Mouse (Mus musculus) adrenal gland, postnatal 4 days (tissue): ENCODE data around the gene Gstp1. TPM values are rescaled to one million over a fixed set of nuclear protein-coding genes. Genes with fewer than 3 reads are reported as not detected.
A peak's percentile ranks its signal among the peaks of the same experiment; 100 is the strongest.
"Not testable (repeated sequence)": the region's sequence is repeated elsewhere in the genome, so short reads cannot be mapped to it uniquely, and the experiment has no call there.

Experiments used
- DNase-seq, 2 experiments: peaks; one replicate each; pipeline ENCODE4 v3.0.0; 2021 to 2022; ENCODE audit warnings: low spot score in 2 of 2, mixed read lengths in 2 of 2
- long read RNA-seq, 2 experiments: library from polyadenylated mRNA; stranded (forward); transcript quantifications; one replicate each; pipeline ENCODE4 v2.0.0; 2021
- total RNA-seq, 2 experiments: library from RNA; stranded (reverse); gene quantifications; 2 replicates each; pipeline ENCODE4 v1.2.3; 2021

Gene Gstp1
- 100 to 1,000 TPM; 258 to 283 TPM for total RNA-seq
- long read RNA-seq, experiment 1, transcript Gstp1-201 (7 exons, 821 nt) = major isoform, 188 of 198 reads
- long read RNA-seq, experiment 1, partial matches to known transcripts = 6 of 198 reads
- long read RNA-seq, experiment 1, other reads (novel, unspliced or antisense) = 3 of 198 reads
- long read RNA-seq, experiment 2, transcript Gstp1-201 (7 exons, 821 nt) = major isoform, 166 of 173 reads
- long read RNA-seq, experiment 2, partial matches to known transcripts = 4 of 173 reads
- long read RNA-seq, experiment 2, other reads (novel, unspliced or antisense) = 1 of 173 reads

DNA sequence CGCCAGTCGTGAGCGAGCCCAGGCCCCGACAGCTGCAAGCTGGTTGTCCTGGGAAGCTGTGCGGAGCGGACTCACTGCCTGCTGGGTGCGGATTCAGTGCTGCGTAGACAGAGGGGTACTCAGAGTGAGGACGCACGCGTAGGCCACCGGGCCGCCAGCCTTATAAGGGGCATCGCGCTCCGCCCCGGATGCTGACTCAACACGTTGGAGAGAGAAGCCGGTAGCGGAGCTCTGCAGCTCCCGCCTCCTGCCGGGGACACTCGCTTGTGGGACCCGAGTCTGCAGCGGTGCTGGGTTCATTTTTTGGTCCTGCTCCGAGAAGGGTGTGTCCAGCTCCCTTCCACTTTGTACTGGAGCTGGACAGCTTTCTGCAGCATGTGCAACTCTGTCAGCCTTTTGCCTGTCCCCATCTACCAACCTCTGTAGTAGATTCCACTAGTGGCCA, at the start of gene Gstp1:
Gstp1 (minus strand) TSS at position 198 of the 445 bp plus-strand sequence.
- DNase-seq = peak; percentile 63 to 76

GRCm38 (mm10) chr19:4087090-4087489, 49.3 kb upstream of the Gstp1 start:
- no peak for DNase-seq

DNA sequence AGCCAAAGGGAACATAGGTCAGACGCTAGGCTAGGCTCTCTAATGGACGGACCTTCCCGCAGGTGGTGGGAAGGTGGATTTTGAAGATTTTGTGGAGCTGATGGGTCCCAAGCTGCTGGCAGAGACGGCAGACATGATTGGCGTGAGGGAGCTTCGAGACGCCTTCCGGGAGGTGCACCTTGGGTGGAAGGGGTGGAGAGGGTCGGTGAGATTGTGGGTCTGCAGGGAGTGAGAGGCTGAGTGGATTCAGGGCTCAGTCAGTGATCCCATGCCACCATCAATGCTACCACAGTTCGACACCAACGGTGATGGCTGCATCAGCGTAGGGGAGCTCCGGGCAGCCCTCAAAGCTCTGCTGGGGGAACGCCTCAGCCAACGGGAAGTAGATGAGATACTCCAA, 48.4 kb upstream of the Gstp1 start:
- DNase-seq = no peak

GRCm38 (mm10) chr19:4084984-4085383, 47.2 kb upstream of the Gstp1 start:
- no peak for DNase-seq

- no peak for DNase-seq
These were observed 46.0 kb upstream of the Gstp1 start for GRCm38 (mm10) chr19:4083826-4084225.

DNA sequence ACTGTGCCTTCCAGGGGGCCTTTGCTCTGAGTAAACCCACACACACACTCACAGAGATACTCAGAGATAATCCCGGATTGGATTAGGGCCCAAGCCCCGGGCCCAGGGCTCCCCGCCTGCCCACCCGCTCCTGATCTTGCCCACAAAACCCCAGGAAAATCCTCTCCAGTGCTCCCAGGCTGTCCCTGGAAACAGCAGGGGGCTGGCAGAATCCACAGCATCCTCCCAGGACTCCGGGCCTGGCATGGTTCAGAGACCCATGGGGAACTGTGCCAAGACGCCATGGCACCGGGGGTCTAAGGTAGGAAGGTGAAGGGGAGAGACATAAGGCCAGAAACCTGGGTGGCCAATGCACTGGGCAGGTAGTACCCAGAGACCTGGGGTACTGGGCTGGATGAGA, 45.5 kb upstream of the Gstp1 start:
- no peak for DNase-seq

DNA sequence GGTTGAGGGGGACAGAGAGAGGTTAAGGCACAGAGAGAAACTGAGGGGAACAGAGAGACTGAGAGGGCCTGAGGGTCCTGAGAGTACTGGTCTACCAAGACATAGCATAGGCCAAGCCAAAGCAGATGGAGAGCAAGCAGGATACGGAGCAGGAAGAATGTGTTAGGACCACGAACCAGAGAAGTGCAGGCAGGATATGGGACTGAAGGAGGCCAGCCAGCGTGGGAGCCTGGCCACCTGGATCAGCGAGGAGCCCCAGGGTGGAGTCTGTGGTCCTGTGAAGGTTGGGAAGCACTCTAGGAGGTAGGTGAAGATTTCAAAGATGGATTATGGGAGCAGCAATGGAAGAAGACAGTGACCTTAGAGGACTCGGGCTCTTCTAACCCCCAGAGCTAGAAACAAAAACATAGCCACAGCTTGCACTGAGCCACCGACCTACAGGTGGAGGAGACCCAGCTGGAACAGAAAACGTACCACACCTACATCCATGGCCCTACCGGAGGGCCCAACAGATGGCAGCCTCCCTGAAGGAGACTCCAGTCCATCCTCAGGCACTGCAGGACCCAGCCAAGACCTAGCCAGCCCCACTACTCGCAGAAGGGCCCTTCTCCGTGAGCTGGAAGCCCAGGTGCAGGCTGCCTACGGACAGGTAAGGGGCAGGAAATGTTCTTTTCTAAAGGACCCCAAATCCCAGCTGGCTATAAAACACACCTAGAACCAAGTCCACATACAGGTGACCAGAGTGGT, 44.6 kb upstream of the Gstp1 start:
- DNase-seq = no peak

- DNase-seq = no peak
These were observed 43.6 kb upstream of the Gstp1 start, which contains the start of gene Cabp2 for GRCm38 (mm10) chr19:4081394-4081793. TSS of gene Cabp2 (plus strand) at chr19:4081578.

GRCm38 (mm10) chr19:4080511-4081009, 42.8 kb upstream of the Gstp1 start:
- DNase-seq = no peak

DNA sequence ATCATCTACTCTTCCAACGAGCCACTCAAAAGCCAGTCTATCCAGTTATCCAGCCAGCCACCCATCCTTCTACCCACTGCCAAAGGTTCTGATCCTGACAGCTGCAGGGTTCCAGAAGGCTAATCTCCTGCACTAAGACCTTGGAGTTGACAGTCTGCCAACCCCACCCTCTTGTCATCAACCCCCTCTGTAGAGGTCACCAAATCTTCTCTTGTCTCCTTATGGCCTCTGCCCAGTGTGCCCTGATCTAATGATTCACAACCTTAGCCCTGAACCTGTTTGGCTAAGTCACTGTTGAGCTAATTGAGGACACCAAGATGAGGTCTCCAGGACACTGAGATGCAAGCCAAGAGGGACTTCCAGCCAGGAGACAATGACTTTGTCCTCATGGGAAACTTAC, 41.8 kb upstream of the Gstp1 start:
- no peak for DNase-seq

DNA sequence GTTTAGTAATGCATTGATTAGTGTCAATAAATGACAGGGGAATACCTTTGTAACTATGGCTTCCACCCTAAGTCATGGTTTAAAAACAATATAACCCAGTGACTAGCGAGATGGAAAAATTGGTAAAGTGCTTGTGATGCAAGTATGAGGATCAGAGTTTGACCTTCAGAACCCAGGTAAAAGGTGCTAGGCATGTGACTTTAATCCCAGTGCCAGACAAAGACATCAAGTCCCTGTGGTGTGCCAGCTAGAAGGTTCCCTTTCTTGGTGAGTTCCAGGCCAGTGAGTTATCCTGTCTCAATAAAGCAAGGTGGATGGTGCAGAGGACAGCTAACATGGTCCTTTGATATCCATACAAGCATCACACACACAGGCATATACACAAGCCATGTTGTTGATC, 37.7 kb upstream of the Gstp1 start:
- DNase-seq = no peak

DNA sequence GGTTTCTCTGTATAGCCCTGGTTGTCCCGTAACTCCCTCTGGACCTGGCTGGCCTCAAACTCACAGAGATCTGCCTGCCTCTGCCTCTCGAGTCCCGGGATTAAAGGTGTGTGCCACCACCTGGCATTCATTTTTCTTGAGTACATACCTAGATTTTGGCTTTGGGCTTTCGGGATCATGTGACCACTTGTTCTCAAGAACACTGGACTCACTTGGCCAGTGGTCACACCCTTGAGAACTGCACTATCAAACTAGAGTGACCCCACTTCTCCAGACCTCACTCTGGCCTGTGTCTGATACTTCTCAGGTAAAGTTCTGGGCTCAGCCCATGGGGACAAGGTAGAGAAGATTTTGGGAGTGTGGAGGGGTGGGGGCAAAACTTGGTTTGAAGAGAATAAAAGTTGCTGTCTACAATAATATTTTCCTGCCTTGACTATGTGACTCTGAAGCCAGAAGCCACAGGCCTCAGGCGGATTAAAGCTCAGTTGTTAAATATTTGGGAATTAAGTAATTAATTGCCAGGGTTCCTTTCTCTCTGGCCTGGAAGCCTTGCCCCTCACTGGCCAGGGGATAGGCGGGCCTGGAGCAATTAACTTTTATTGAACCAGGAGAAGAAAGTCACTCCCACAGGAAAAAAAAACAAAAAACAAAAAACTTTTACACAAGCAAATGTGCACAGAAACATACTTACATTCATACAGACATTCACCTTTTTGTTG, 35.1 kb upstream of the Gstp1 start:
- no peak for DNase-seq

GRCm38 (mm10) chr19:4071406-4071805, 33.6 kb upstream of the Gstp1 start:
- DNase-seq = no peak

- no peak for DNase-seq
These were observed 33.0 kb upstream of the Gstp1 start for GRCm38 (mm10) chr19:4070756-4071155.

DNA sequence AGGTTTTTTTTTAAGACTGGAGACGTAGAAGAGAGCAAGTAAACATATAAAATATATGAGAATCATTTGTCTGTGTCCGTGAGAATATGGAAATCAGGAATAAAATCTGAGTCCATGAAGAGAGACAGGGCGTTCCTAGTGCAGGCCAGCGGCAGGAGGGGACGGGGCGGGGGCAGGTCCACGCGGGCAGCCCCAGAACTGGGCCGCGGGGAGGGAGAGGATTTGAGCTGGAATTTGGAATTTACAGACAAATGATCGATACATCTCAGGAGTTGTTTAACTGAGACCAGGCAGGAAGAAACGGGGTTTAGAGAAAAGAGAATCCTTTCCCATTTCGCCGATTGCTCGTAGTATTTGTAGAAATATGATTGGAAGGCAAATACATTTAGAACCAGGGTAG, 32.5 kb upstream of the Gstp1 start:
- no peak for DNase-seq

DNA sequence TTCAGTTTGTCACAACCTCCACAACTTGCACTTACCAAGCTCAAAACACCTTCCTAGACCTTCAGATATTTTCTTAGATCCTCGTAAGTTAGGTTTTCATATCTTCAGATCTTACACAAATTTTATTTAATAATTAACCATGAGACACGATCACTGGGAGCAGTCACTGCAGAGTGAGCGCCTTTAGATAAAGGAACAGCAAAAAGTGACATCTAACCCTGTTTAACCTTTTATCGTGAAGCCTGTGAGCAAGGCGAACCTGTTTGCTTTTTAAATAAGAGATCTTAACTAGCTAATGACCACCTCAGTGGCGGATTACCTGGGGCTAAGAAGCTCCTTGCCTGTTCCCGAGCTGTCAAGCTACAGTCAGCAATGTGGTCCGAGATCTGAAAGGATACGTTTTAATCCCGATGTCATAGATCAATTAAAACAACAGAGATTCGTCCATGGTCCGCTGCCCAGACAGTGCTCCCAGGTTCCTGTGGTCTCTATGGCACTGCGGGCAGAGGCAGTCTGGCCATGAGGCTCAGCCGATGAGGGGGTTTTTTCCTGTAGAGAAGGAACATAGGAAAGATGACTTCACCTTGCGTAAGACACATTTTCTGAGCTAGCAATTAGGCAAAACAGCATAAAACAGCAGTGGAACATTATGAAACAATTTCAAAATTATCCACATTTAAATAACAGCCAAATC, 31.1 kb upstream of the Gstp1 start:
- no peak for DNase-seq

- DNase-seq = not testable (repeated sequence)
These were observed 30.5 kb upstream of the Gstp1 start for GRCm38 (mm10) chr19:4068242-4068641.

DNA sequence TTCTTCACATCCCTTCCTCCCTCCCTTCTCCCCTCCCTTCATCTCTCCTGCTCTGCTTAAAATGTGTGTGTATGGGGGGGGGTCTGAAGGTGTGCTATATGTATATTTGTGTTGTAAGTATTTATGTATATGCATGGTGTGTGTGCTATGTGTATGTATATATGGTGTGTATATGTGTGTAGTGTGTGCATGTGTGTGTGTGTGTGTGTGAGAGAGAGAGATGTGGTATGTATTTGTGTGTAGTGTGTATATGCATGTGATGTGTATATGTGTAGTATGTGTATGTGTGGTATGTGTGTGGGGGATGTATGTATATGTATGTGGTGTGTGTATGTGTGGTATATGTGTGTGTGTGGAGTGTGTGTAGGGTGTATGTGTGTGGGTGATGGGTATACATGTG, 29.1 kb upstream of the Gstp1 start:
- DNase-seq = no peak

- no peak for DNase-seq
These were observed 28.5 kb upstream of the Gstp1 start for GRCm38 (mm10) chr19:4066280-4066679.

GRCm38 (mm10) chr19:4064501-4064900, 26.7 kb upstream of the Gstp1 start:
- not testable (repeated sequence) for DNase-seq

GRCm38 (mm10) chr19:4063357-4063756, 25.6 kb upstream of the Gstp1 start:
- DNase-seq = not testable (repeated sequence)
